Mouse (Mus musculus) neutrophil, adult 59 days (primary cell): ENCODE measurements around the gene Ccdc90b. TPM values are rescaled to one million over a fixed set of nuclear protein-coding genes. Genes with fewer than 3 reads are reported as not detected.

Experiments
- total RNA-seq, 2 experiments: library from RNA; stranded (reverse); gene quantifications; 1 replicate in 1 of 2; 2 replicates in 1 of 2; pipeline ENCODE4 v1.2.4; 2023

Ccdc90b gene
- total RNA-seq = 1 to 10 TPM; 4.7 to 4.9 TPM

DNA sequence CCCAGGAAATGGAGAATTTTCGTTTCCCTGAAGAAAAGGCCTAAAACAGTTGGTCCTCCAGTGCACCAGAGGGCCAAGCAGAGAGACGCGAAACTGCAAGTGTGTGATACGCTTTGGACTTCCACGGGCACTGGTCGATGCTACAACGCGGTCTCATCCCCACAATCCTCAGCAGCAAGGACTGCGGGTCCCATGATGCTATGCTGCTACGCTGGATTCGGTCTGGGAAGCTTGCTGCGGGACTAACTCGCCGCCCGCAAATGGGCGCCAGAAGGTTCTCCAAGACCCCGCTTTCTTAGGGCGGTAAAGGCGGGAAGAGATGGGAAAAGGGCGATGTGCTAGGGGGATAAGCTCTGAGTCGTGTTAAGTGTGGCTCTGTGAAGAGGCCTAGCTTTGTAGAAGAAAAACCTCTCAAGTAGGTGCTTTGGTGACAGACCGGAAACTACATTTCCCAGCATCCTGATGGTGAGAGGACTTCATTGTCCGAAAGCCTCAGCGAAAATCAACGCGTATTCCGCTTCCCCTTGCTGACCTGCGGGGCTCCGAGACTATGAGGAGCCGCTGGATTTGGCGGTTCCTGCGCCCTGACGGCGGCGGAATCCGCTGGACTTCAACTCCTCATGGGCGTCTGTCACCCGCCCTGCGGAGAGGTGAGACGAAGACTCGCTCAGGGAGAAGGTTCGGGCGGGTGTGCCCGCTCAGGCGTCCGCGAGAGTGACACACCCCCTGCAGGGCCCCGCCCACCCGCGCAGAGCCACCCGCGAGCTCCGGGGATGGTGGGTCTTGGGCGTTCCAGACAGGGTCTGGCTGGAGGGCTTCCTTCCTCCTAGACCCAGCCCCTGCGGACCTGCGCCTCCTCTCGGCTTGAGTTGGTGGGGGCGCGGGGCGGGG is at the start of gene Ccdc90b:
Ccdc90b (plus strand) TSS at position 164 of the 891 bp plus-strand sequence.

Other genes with a start within 250 kb of the Ccdc90b start
- gene Ankrd42, start 76.0 kb downstream of the Ccdc90b start, total RNA-seq = under 1 TPM; 0.37 to 0.91 TPM
- 100 to 1,000 TPM; 148 to 167 TPM for gene Pcf11, start 108.8 kb downstream of the Ccdc90b start, total RNA-seq
- gene Rab30, start 180.5 kb downstream of the Ccdc90b start, total RNA-seq = 1 to 10 TPM in 1 of 2 experiments, under 1 TPM in 1; 0.40 to 1.5 TPM